Mouse (Mus musculus) ES-Bruce4 (cell line): ENCODE data around the gene Uaca.

Experiments used
- CTCF ChIP-seq: IDR thresholded peaks from one replicate; pipeline ENCODE4 v1.8.1; 2011; ENCODE audit warnings: low read depth, low read length
- EP300 ChIP-seq: IDR thresholded peaks from 2 replicates; pipeline ENCODE4 v1.6.1; 2011; ENCODE audit warnings: low read depth, low read length; ENCODE audit not compliant: insufficient read depth
- POLR2A ChIP-seq: IDR thresholded peaks from one replicate; pipeline ENCODE4 v1.8.1; 2011; ENCODE audit warnings: low read length; ENCODE audit not compliant: insufficient read depth

GRCm38 (mm10) chr9:60874055-60874392, 79.7 kb downstream of the Uaca start:
- TF ChIP-seq EP300 (no peak), POLR2A (no peak), CTCF (no peak)
